Mouse (Mus musculus): ENCODE results near the gene Tstd2. TPM values are rescaled to one million over a fixed set of nuclear protein-coding genes. Genes with fewer than 3 reads are reported as not detected.

Gene Tstd2
- polyA plus RNA-seq (2016; fragmentation: Nextera tagmentation; extraction: Ambion mirVana) = 74.1 and 77.3 TPM in 2 replicates

- H3K36me3 ChIP-seq (replicated peaks) = peaks cover 35% of the 10 kb centered on the region
- peak within 1 kb of the TSS; percentile 86 for H3K4me3 ChIP-seq
- DNase-seq (ENCODE audit: low spot score) = peak; percentile 94
- H3K27me3 ChIP-seq (replicated peaks; ENCODE audit: low read depth, poor library complexity, severe bottlenecking) = no peaks in the 10 kb centered on the region
- peaks cover 24% of the 10 kb centered on the region for H3K4me1 ChIP-seq
- no peaks in the 10 kb centered on the region for H3K9me3 ChIP-seq
- under 1% methylated on average over 89 of the region's 90 CpGs for WGBS
- H3K27ac ChIP-seq (replicated peaks) = peak within 1 kb of the TSS; percentile 95
These were observed at the start of gene Tstd2, which contains the start of gene Ncbp1 for GRCm38 (mm10) chr4:46138287-46139222. Gene Tstd2, minus strand, starts transcription at chr4:46138694. Gene Ncbp1, plus strand, starts transcription at chr4:46138613.

GRCm38 (mm10) chr4:46186466-46186865 lies 48.0 kb upstream of the Tstd2 start:
- Histone ChIP-seq H3K36me3 (replicated peaks) (peaks cover 90% of the 10 kb centered on the region), H3K27me3 (replicated peaks; ENCODE audit: low read depth, poor library complexity, severe bottlenecking) (no peaks in the 10 kb centered on the region), H3K4me1 (peaks cover 1% of the 10 kb centered on the region), H3K27ac (replicated peaks) (no peak overlapping the region), H3K4me3 (no peak overlapping the region), H3K9me3 (no peaks in the 10 kb centered on the region)
- 79% methylated on average over 3 of the region's 3 CpGs for WGBS
- DNase-seq (ENCODE audit: low spot score) = no peak

DNA sequence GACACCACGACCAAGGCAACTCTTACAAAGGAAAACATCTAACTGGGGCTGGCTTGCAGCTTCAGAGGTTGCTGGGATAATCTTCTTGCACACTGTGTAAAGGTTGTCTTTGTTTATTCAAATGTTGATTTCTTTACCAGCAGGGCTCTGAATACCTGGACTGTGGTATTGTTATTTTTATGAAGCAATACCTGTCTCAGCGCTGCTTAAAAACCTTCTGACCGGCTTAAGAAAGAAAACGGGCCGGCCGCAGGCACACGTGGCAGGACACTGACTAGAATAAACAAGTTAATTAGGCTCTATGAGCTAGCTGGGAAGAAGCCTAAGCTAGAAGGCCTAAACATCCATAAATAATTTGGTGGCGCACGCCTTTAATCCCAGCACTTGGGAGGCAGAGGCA lies 47.4 kb upstream of the Tstd2 start:
- Histone ChIP-seq H3K9me3 (no peaks in the 10 kb centered on the region), H3K27ac (replicated peaks) (no peak overlapping the region), H3K27me3 (replicated peaks; ENCODE audit: low read depth, poor library complexity, severe bottlenecking) (no peaks in the 10 kb centered on the region), H3K4me3 (no peak overlapping the region), H3K36me3 (replicated peaks) (peaks cover 90% of the 10 kb centered on the region), H3K4me1 (peaks cover 7% of the 10 kb centered on the region)
- 84% methylated on average over 9 of the region's 9 CpGs for WGBS
- DNase-seq (ENCODE audit: low spot score) = no peak

GRCm38 (mm10) chr4:46185423-46185822 lies 46.9 kb upstream of the Tstd2 start:
- no peak overlapping the region for H3K4me3 ChIP-seq
- H3K9me3 ChIP-seq = no peaks in the 10 kb centered on the region
- no peak overlapping the region for H3K27ac ChIP-seq (replicated peaks)
- WGBS = 81% methylated on average over 8 of the region's 8 CpGs
- H3K36me3 ChIP-seq (replicated peaks) = peaks cover 88% of the 10 kb centered on the region
- no peaks in the 10 kb centered on the region for H3K27me3 ChIP-seq (replicated peaks; ENCODE audit: low read depth, poor library complexity, severe bottlenecking)
- H3K4me1 ChIP-seq = peaks cover 9% of the 10 kb centered on the region
- DNase-seq (ENCODE audit: low spot score) = no peak

DNA sequence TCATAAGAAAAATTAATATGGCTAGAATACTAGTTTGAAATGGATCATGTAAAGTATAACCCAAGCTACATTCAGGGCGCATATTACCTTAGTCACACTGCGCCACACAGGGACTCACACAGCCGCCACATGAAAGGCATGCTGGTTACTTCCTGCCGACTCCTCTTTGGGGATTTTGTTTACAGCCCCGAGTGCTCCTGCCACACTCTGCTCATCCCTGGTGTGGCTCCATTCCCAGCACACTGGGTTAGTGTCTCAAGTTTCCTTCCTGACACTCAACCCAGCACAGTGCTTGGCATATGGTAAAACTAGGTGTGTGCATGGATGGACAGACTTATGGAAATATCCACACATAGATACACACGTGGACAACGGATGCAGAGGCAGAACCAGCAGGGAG lies 43.7 kb upstream of the Tstd2 start:
- no peak for DNase-seq (ENCODE audit: low spot score)
- WGBS = 89% methylated on average over 7 of the region's 7 CpGs

GRCm38 (mm10) chr4:46181168-46181567 lies 42.7 kb upstream of the Tstd2 start:
- Histone ChIP-seq H3K4me1 (peaks cover 9% of the 10 kb centered on the region), H3K36me3 (replicated peaks) (peaks cover 96% of the 10 kb centered on the region), H3K4me3 (no peak overlapping the region), H3K27ac (replicated peaks) (no peak overlapping the region), H3K9me3 (no peaks in the 10 kb centered on the region), H3K27me3 (replicated peaks; ENCODE audit: low read depth, poor library complexity, severe bottlenecking) (no peaks in the 10 kb centered on the region)
- WGBS = 41% methylated on average over 6 of the region's 6 CpGs
- DNase-seq (ENCODE audit: low spot score) = peak; percentile 56

More for the DNA sequence above, 43.7 kb upstream of the Tstd2 start:
- H3K4me1 ChIP-seq = peaks cover 9% of the 10 kb centered on the region
- H3K4me3 ChIP-seq = no peak overlapping the region
- H3K9me3 ChIP-seq = no peaks in the 10 kb centered on the region
- H3K27ac ChIP-seq (replicated peaks) = no peak overlapping the region
- no peaks in the 10 kb centered on the region for H3K27me3 ChIP-seq (replicated peaks; ENCODE audit: low read depth, poor library complexity, severe bottlenecking)
- peaks cover 91% of the 10 kb centered on the region for H3K36me3 ChIP-seq (replicated peaks)

- Histone ChIP-seq H3K36me3 (replicated peaks) (peaks cover 98% of the 10 kb centered on the region), H3K9me3 (no peaks in the 10 kb centered on the region), H3K4me3 (no peak overlapping the region), H3K4me1 (peaks cover 9% of the 10 kb centered on the region), H3K27ac (replicated peaks) (no peak overlapping the region), H3K27me3 (replicated peaks; ENCODE audit: low read depth, poor library complexity, severe bottlenecking) (no peaks in the 10 kb centered on the region)
- no peak for DNase-seq (ENCODE audit: low spot score)
- WGBS = 88% methylated on average over 7 of the region's 7 CpGs
These were observed 39.0 kb upstream of the Tstd2 start for GRCm38 (mm10) chr4:46177496-46177895.

DNA sequence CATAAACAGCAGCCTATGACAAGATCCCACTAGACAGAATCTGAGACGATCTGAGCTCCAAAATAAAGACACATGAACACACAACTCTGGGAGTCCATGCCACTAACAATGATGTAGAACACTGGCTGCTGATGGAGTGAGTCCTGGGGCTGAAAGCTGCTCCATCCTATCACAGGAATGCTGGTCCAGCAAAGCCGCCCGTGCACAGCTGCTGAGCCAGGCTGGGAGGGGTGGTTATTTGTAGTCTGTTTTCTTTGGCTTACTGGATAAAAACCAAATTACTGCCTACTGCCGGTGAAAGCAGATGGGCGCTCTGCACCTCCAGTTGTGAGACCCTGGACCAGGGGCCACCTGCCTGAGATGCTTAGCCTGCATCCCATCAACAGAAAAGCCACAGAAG lies 38.5 kb upstream of the Tstd2 start:
- DNase-seq (ENCODE audit: low spot score) = no peak
- H3K4me3 ChIP-seq = no peak overlapping the region
- peaks cover 9% of the 10 kb centered on the region for H3K4me1 ChIP-seq
- no peak overlapping the region for H3K27ac ChIP-seq (replicated peaks)
- no peaks in the 10 kb centered on the region for H3K9me3 ChIP-seq
- H3K27me3 ChIP-seq (replicated peaks; ENCODE audit: low read depth, poor library complexity, severe bottlenecking) = no peaks in the 10 kb centered on the region
- peaks cover 98% of the 10 kb centered on the region for H3K36me3 ChIP-seq (replicated peaks)
- WGBS = 87% methylated on average over 5 of the region's 5 CpGs

DNA sequence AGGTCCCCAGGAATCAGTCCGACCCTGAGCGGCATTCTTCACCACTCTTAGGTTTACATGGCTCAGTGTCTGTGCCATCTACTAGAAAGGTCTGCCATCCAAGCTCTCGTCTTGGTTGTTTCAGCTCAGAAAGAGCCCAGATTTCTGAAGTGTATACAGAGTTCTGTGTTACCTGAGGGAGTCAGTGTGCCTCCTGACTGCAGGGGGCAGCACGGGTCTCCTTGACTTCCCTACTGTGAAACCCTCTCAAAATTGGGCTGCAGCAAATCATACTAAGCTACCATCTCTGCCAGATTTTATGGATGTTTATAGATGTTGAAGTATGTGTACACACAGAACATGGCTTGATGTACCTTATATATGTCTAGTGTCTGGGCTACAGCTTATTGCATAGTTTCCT lies 37.8 kb upstream of the Tstd2 start:
- Histone ChIP-seq H3K36me3 (replicated peaks) (peaks cover 98% of the 10 kb centered on the region), H3K4me1 (peaks cover 6% of the 10 kb centered on the region), H3K4me3 (no peak overlapping the region), H3K27ac (replicated peaks) (no peak overlapping the region), H3K9me3 (no peaks in the 10 kb centered on the region), H3K27me3 (replicated peaks; ENCODE audit: low read depth, poor library complexity, severe bottlenecking) (no peaks in the 10 kb centered on the region)
- 77% methylated on average over 4 of the region's 4 CpGs for WGBS
- DNase-seq (ENCODE audit: low spot score) = no peak

- H3K9me3 ChIP-seq = no peaks in the 10 kb centered on the region
- no peaks in the 10 kb centered on the region for H3K4me1 ChIP-seq
- H3K36me3 ChIP-seq (replicated peaks) = peaks cover 100% of the 10 kb centered on the region
- 88% methylated on average over 7 of the region's 7 CpGs for WGBS
- no peak overlapping the region for H3K4me3 ChIP-seq
- DNase-seq (ENCODE audit: low spot score) = no peak
- no peaks in the 10 kb centered on the region for H3K27me3 ChIP-seq (replicated peaks; ENCODE audit: low read depth, poor library complexity, severe bottlenecking)
- no peak overlapping the region for H3K27ac ChIP-seq (replicated peaks)
These were observed 33.3 kb upstream of the Tstd2 start for GRCm38 (mm10) chr4:46171761-46172160.

- WGBS = 93% methylated on average over 5 of the region's 5 CpGs
- Histone ChIP-seq H3K9me3 (no peaks in the 10 kb centered on the region), H3K4me3 (no peak overlapping the region), H3K27ac (replicated peaks) (no peak overlapping the region), H3K27me3 (replicated peaks; ENCODE audit: low read depth, poor library complexity, severe bottlenecking) (no peaks in the 10 kb centered on the region), H3K36me3 (replicated peaks) (peaks cover 98% of the 10 kb centered on the region), H3K4me1 (no peaks in the 10 kb centered on the region)
- DNase-seq (ENCODE audit: low spot score) = no peak
These were observed 27.3 kb upstream of the Tstd2 start for GRCm38 (mm10) chr4:46165831-46166230.

DNA sequence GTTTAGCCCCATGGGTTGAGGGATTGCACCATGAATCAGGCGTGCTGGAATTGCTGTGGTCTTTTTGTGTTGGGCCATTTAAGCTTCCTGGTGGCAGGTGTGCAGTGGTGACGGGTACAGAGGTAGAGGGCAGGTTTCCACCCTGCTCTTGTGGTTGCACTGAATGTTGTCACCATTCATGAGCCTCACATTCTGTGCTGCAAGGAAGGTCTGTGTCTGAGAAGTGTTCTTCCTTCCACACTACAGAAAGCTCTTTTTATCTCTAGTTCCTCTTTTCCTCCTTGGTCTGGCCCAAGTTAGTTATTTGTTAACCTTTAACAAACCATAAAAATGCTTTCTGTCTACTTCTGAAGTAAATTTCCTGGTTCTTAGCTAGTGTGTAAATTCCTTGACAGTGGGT lies 25.5 kb upstream of the Tstd2 start:
- H3K36me3 ChIP-seq (replicated peaks) = peaks cover 98% of the 10 kb centered on the region

DNA sequence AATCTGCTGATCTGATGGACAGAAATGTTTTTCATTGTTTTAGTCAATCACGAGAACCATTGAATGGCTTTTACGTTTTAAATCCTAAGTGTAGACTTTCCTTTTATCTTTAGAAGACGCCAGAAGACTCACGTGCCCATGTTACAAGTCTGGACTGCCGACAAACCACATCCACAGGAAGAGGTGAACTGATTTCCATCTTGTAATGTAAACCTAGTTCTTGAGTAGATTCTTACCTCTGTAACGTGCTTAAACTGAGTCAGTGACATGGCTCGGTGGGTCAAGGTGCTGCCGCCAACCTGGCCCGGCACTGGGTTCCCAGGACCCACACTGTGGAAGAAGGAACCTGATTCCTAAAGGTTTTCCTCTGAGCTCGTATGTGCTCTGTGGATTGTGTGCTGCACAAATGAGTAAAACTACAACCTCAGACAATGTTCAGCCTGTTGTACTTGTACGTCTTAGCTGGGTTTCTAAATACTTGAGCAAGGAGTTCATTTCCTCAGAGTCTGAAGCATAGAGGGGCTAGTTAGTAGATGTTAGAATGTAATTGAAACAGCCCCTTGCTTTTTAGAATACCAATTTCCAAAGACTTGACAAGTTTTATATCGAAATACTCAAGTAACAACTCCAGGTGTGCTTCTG lies 13.5 kb upstream of the Tstd2 start:
- WGBS = 95% methylated on average over 12 of the region's 12 CpGs
- no peak for DNase-seq (ENCODE audit: low spot score)
- H3K4me1 ChIP-seq = no peaks in the 10 kb centered on the region
- H3K9me3 ChIP-seq = no peaks in the 10 kb centered on the region
- no peaks in the 10 kb centered on the region for H3K27me3 ChIP-seq (replicated peaks; ENCODE audit: low read depth, poor library complexity, severe bottlenecking)
- H3K27ac ChIP-seq (replicated peaks) = no peak overlapping the region
- H3K4me3 ChIP-seq = no peak overlapping the region
- peaks cover 99% of the 10 kb centered on the region for H3K36me3 ChIP-seq (replicated peaks)

More for the DNA sequence above, 25.5 kb upstream of the Tstd2 start:
- no peak overlapping the region for H3K4me3 ChIP-seq
- no peaks in the 10 kb centered on the region for H3K9me3 ChIP-seq
- 89% methylated on average over 2 of the region's 2 CpGs for WGBS
- no peak for DNase-seq (ENCODE audit: low spot score)
- no peaks in the 10 kb centered on the region for H3K4me1 ChIP-seq
- no peak overlapping the region for H3K27ac ChIP-seq (replicated peaks)
- no peaks in the 10 kb centered on the region for H3K27me3 ChIP-seq (replicated peaks; ENCODE audit: low read depth, poor library complexity, severe bottlenecking)

Data from embryonic facial prominence, embryonic 10.5 days (tissue).